Mouse (Mus musculus): ENCODE measurements around the gene Smarcb1.
A peak's percentile ranks its signal among the peaks of the same experiment; 100 is the strongest.

The Smarcb1 gene

DNA sequence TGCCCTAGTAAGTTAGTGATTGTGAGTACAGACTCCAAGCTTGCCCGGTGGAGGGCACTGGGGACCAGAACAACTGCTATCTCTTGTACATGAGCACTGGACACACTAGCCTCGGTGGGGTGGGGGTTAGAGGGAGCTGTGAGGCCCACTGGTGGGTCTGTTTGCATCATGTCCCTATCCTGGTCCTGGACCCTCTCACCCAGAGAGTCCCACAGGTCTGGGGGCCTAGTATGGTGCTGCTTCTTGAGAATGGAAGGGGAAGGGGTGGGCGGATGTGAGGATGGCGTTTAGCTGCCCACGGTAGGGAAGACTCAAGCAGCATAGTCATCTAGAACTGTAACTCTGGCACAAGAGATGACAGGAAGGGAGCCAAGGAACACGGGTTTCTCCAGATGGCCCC, 66.6 kb downstream of the Smarcb1 start:
- no peak for DNase-seq

DNA sequence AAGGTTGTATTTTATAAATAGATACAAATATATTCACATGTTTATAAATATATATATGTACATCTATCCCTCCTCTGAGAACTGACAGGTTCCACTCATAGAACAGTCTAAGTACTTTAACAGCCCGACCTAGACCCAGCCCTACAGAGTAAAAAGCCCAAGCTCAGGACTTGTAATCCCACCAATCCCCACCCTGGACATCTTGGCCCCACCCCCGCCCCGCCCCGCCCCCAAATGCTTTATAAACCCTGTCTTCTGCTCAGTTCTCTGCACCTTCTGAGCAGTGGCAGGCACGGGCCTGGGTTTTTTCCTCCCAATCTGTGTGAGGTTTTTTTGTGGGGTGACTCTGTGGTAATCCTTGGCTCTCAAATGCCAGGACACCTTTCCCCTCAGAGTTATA, 67.3 kb downstream of the Smarcb1 start:
- no peak for DNase-seq

DNA sequence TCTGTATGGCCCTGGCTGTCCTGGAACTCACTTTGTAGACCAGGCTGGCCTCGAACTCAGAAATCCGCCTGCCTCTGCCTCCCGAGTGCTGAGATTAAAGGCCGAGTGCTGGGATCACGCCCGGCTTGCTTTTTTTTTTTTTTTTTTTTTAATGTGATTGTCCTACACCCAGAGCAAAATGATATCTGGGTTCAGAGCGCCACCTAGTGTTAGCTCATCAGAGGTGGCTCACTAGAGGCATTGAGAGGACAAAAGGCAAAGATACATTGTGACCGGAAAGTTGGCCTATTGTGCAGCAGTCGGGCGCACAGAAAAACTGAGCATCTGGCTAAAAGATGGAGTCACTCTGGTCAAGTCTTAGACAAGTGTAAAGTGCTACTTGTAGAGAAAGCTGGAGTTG, 68.0 kb downstream of the Smarcb1 start:
- peak; percentile 92 for DNase-seq

DNA sequence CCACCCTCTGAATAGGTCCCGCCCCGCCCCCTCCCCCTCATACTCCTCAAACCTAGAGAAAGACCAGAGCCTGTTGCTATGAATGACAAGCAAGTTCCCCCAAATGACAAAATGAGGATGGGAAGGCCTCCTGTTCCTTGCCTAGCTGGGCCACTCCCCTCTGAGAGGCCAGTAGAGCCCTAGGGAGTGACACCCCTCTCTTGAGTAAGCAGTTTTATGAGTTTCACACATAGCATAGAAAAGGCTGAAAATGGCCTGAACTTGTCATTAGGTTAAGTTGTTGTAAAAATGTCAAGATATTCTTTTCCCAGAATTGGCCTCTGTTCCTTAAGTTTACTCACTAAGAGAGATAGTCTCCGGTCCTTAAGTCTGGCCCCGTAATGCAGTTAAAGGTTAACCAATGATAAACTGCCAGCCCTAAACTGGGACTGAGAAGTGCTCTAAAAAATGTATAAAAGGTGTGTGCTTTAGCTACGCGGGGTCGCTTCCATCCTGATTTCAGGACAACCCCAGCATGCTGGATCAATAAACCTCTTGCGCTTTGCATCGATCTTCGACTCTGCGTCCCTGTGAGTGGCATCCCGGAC, 68.8 kb downstream of the Smarcb1 start:
- DNase-seq, result no peak

DNA sequence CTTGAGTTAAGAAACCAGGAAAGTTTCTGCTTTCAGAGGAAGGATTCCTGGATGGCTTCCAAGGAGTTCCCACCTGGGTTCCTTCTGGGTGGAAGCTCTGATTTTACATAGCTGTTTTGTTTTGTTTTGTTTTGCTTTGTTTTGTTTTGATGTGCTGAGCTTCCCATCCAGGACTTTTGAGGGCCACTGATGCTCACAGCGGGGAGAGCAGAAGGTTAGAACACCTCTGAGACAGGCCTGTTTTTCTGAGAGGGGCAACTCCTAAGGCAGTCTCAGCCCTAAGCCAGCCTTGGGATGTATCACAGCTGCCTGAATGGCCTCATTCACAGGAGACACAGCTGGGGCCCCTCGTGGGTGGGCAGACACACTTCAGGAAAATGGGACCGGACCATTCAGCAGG, 69.7 kb downstream of the Smarcb1 start:
- DNase-seq, result no peak

DNA sequence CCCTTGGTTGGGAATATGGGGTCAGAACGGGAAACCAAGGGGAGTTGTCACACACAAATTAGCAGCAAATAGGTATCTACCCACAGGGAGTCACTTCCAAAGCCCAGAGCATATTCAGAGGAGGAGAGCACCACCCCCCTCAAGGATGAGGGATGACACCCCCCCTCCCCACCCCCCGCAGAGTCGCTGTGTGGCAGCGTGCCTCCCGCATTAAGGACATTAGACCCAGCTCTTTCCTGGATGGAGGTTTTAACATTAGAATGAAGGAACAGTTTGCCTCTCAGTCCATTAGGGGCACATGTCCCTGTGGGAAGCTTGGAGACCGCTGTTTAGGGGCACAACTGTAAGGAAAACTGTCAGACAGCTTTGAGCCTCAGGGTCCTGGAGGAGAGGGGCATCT, 70.3 kb downstream of the Smarcb1 start:
- DNase-seq, result no peak

DNA sequence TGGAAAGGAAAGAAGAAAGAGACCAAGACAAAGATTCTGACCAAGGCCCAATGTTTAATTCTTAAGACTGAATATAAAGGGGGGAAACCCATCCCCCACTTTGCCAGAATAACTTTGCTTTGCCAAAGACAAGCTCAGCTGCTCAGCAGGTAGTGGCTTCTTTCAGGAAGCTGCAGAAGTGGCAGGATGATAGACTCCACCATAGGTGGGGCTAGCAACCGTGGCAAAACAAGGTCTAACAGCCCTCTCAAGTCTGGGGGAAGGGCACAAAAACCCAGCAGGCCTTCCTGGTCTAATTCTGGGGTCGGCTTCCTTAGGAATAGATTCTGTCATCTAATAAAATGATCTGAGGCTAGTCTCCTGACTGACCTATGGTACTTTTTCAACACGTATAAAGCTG, 73.0 kb downstream of the Smarcb1 start:
- no peak for DNase-seq

All from kidney, adult 9 months (tissue).